In genomic region chr11:70014051-70014450, GRCm38 (mm10) we compare ENCODE assay signal across 1 mouse cellular context.
TF ChIP-seq lines count a peak whose summit lies in the region.

No protein-coding gene starts in this region.

TF ChIP-seq in CH12.LX, 34 proteins besides CTCF, POLR2A, EP300 and RAD21:
- TF ChIP-seq CHD2 (IDR thresholded peaks at IDR 0.05; ENCODE audit: low read length) (no peak), KAT2A (IDR thresholded peaks at IDR 0.05; ENCODE audit: insufficient replicate concordance, low read length) (no peak), RCOR1 (conservative IDR thresholded peaks at IDR 0.05; ENCODE audit: low read depth, low read length) (no peak), ZC3H11A (IDR thresholded peaks at IDR 0.05; ENCODE audit: low read depth, low read length) (no peak), MYC (IDR thresholded peaks at IDR 0.05; ENCODE audit: low read depth, low read length) (no peak), E2F4 (IDR thresholded peaks at IDR 0.05; ENCODE audit: insufficient replicate concordance, low read depth, low read length) (no peak), SMC3 (IDR thresholded peaks at IDR 0.05; ENCODE audit: low read depth, low read length) (no peak), MAFK (IDR thresholded peaks at IDR 0.05; ENCODE audit: insufficient replicate concordance, low read length) (no peak), ZNF384 (IDR thresholded peaks at IDR 0.05; ENCODE audit: low read depth, low read length) (no peak), USF1 (IDR thresholded peaks at IDR 0.05; ENCODE audit: low read depth, low read length) (no peak), JUND (conservative IDR thresholded peaks at IDR 0.05; ENCODE audit: low read depth, low read length) (no peak)
